Mouse (Mus musculus) layer of hippocampus, adult 9-11 months (tissue): ENCODE measurements around the gene Ucn2.

Experiments used
- DNase-seq: peaks from one replicate; pipeline ENCODE4 v3.0.0; 2022

Gene Ucn2

GRCm38 (mm10) chr9:109032435-109032834, 46.6 kb downstream of the Ucn2 start:
- DNase-seq = no peak
